Mouse (Mus musculus) kidney, embryonic 16.5 days (tissue): ENCODE measurements at regions not wholly inside any gene's neighbourhood (a gene's known extent, or its start where the extent isn't known, plus 50 kb on each side); places are given as distances from the start of the nearest gene placed in this dataset.
A peak's percentile ranks its signal among the peaks of the same experiment; 100 is the strongest.
"Not testable (repeated sequence)": the region's sequence is repeated elsewhere in the genome, so short reads cannot be mapped to it uniquely, and the experiment has no call there.

Source experiments
- ATAC-seq: fragments of 200-750 bp; cut with Nextera tagmentation; 2 replicates; pipeline ENCODE4 v1.8.0; 2017; ENCODE audit warnings: moderate TSS enrichment; ENCODE audit not compliant: low FRiP score, low TSS enrichment
- H3K27ac ChIP-seq: fragments of 300-500 bp; sonication (generic); 2 replicates; pipeline ENCODE4 v1.5.1; 2014; ENCODE audit warnings: low read length
- H3K27me3 ChIP-seq: fragments of 300-500 bp; sonication (generic); 2 replicates; pipeline ENCODE4 v1.6.1; 2014; ENCODE audit warnings: low read length, control low read depth, mixed read lengths; ENCODE audit not compliant: insufficient read depth
- H3K36me3 ChIP-seq: fragments of 300-500 bp; sonication (generic); 2 replicates; pipeline ENCODE4 v1.6.1; 2014; ENCODE audit warnings: low read length, control low read depth, mixed read lengths; ENCODE audit not compliant: insufficient read depth
- H3K4me1 ChIP-seq: fragments of 300-500 bp; sonication (generic); 2 replicates; pipeline ENCODE4 v1.6.1; 2014; ENCODE audit warnings: low read length, control low read depth, mixed read lengths; ENCODE audit not compliant: insufficient read depth
- H3K4me2 ChIP-seq: fragments of 300-500 bp; sonication (generic); replicated peaks from 2 replicates; pipeline ENCODE4 v1.6.1; 2014; ENCODE audit warnings: low read depth, low read length
- H3K4me3 ChIP-seq: fragments of 300-500 bp; sonication (generic); 2 replicates; pipeline ENCODE4 v1.5.1; 2014; ENCODE audit warnings: mild to moderate bottlenecking, low read length
- H3K9ac ChIP-seq: fragments of 300-500 bp; sonication (generic); replicated peaks from 2 replicates; pipeline ENCODE4 v1.6.1; 2014; ENCODE audit warnings: low read length
- H3K9me3 ChIP-seq: fragments of 300-500 bp; sonication (generic); 2 replicates; pipeline ENCODE4 v1.6.1; 2016; ENCODE audit warnings: low read length, control low read depth
- WGBS: fragments of 180-500 bp; shearing (Covaris S2); extraction: QIAGEN DNeasy Blood & Tissue Kit; methylation state at CpG from one replicate; pipeline ENCODE4 v1.1.7; 2014; 5-methylcytosine and 5-hydroxymethylcytosine counted together

- H3K4me1 ChIP-seq: 0 out of 2 replicates have a peak, but pooled peaks cover 3% of the 10 kb centered on the region
- H3K4me3 ChIP-seq: no peak overlapping the region
- no peaks in the 10 kb centered on the region for H3K9me3 ChIP-seq
- no peak for ATAC-seq
- WGBS: 73% methylated on average over 4 of the region's 4 CpGs
- no peak overlapping the region for H3K27ac ChIP-seq
- no peaks in the 10 kb centered on the region for H3K36me3 ChIP-seq
- no peak overlapping the region for H3K9ac ChIP-seq
- peaks cover 8% of the 10 kb centered on the region; the same call in 1 of the 2 replicates for H3K27me3 ChIP-seq
- H3K4me2 ChIP-seq: no peak overlapping the region
These were observed 56.5 kb upstream of the Pdk3 start for GRCm38 (mm10) chrX:93888480-93888879.

GRCm38 (mm10) chrX:93888966-93889365 is 57.0 kb upstream of the Pdk3 start:
- peak overlapping the region; percentile 42 for H3K4me3 ChIP-seq
- no peak for ATAC-seq
- H3K36me3 ChIP-seq: no peaks in the 10 kb centered on the region
- peaks cover 8% of the 10 kb centered on the region; the same call in 1 of the 2 replicates for H3K27me3 ChIP-seq
- 67% methylated on average over 8 of the region's 8 CpGs for WGBS
- peak overlapping the region; percentile 50 for H3K4me2 ChIP-seq
- no peaks in the 10 kb centered on the region for H3K9me3 ChIP-seq
- H3K27ac ChIP-seq: no peak overlapping the region
- 0 out of 2 replicates have a peak, but pooled peaks cover 3% of the 10 kb centered on the region for H3K4me1 ChIP-seq
- no peak overlapping the region for H3K9ac ChIP-seq

GRCm38 (mm10) chrX:93889394-93890042 is 57.5 kb upstream of the Pdk3 start:
- ATAC-seq: peak; percentile 78; the same call in 1 of the 2 replicates
- Histone ChIP-seq H3K9ac (peak overlapping the region; percentile 39; the same call in 1 of the 2 replicates), H3K4me1 (0 out of 2 replicates have a peak, but pooled peaks cover 3% of the 10 kb centered on the region), H3K27me3 (peaks cover 8% of the 10 kb centered on the region; the same call in 1 of the 2 replicates), H3K4me3 (peak overlapping the region; percentile 42), H3K36me3 (no peaks in the 10 kb centered on the region), H3K27ac (no peak overlapping the region), H3K4me2 (peak overlapping the region; percentile 50), H3K9me3 (no peaks in the 10 kb centered on the region)
- WGBS: 40% methylated on average over 13 of the region's 13 CpGs

- Histone ChIP-seq H3K27ac (no peak overlapping the region), H3K4me3 (no peak overlapping the region), H3K36me3 (no peaks in the 10 kb centered on the region), H3K9me3 (no peaks in the 10 kb centered on the region), H3K9ac (no peak overlapping the region), H3K4me1 (no peaks in the 10 kb centered on the region), H3K4me2 (no peak overlapping the region), H3K27me3 (peaks cover 4% of the 10 kb centered on the region; the same call in 1 of the 2 replicates)
- ATAC-seq: no peak
- WGBS: 63% methylated on average over 5 of the region's 5 CpGs
These were observed 65.1 kb upstream of the Pdk3 start for GRCm38 (mm10) chrX:93896838-93897820.

- Histone ChIP-seq H3K27me3 (peaks cover 4% of the 10 kb centered on the region; the same call in 1 of the 2 replicates), H3K4me2 (no peak overlapping the region), H3K36me3 (no peaks in the 10 kb centered on the region), H3K9ac (no peak overlapping the region), H3K27ac (no peak overlapping the region), H3K4me1 (no peaks in the 10 kb centered on the region), H3K4me3 (no peak overlapping the region), H3K9me3 (no peaks in the 10 kb centered on the region)
- ATAC-seq: no peak
These were observed 65.2 kb upstream of the AU015836 start for GRCm38 (mm10) chrX:93903209-93903608.

GRCm38 (mm10) chrX:93905531-93905930 is 62.9 kb upstream of the AU015836 start:
- Histone ChIP-seq H3K36me3 (no peaks in the 10 kb centered on the region), H3K9ac (no peak overlapping the region), H3K4me2 (no peak overlapping the region), H3K4me3 (no peak overlapping the region), H3K27me3 (peaks cover 7% of the 10 kb centered on the region; the same call in 1 of the 2 replicates), H3K27ac (no peak overlapping the region), H3K4me1 (no peaks in the 10 kb centered on the region), H3K9me3 (no peaks in the 10 kb centered on the region)
- 82% methylated on average over 5 of the region's 5 CpGs for WGBS
- no peak for ATAC-seq

- Histone ChIP-seq H3K4me2 (peak overlapping the region; percentile 53), H3K27me3 (peaks cover 25% of the 10 kb centered on the region), H3K9ac (peak overlapping the region; percentile 64), H3K4me1 (no peaks in the 10 kb centered on the region), H3K36me3 (no peaks in the 10 kb centered on the region), H3K4me3 (peak overlapping the region; percentile 33), H3K9me3 (no peaks in the 10 kb centered on the region), H3K27ac (no peak overlapping the region)
- peak; percentile 85 for ATAC-seq
- WGBS: 33% methylated on average over 21 of the region's 21 CpGs
These were observed 57.2 kb upstream of the AU015836 start for GRCm38 (mm10) chrX:93911087-93911840.

GRCm38 (mm10) chrX:93915548-93915947 is 52.9 kb upstream of the AU015836 start:
- H3K4me2 ChIP-seq: no peak overlapping the region
- H3K9me3 ChIP-seq: no peaks in the 10 kb centered on the region
- no peak overlapping the region for H3K4me3 ChIP-seq
- no peak overlapping the region for H3K9ac ChIP-seq
- H3K36me3 ChIP-seq: no peaks in the 10 kb centered on the region
- no peak overlapping the region for H3K27ac ChIP-seq
- H3K27me3 ChIP-seq: peaks cover 26% of the 10 kb centered on the region
- ATAC-seq: no peak
- H3K4me1 ChIP-seq: no peaks in the 10 kb centered on the region

- not testable (repeated sequence) for H3K36me3 ChIP-seq, ATAC-seq, H3K27ac ChIP-seq, H3K4me3 ChIP-seq, H3K9ac ChIP-seq, H3K4me2 ChIP-seq, H3K4me1 ChIP-seq, H3K9me3 ChIP-seq
- H3K27me3 ChIP-seq: peaks cover 22% of the 10 kb centered on the region
- 63% methylated on average over 3 of the region's 3 CpGs for WGBS
These were observed 51.1 kb upstream of the AU015836 start for GRCm38 (mm10) chrX:93917367-93917766.
